Mouse (Mus musculus) embryonic facial prominence, embryonic 15.5 days (tissue): ENCODE measurements around the gene Tgfbr1. TPM values are rescaled to one million over a fixed set of nuclear protein-coding genes. Genes with fewer than 3 reads are reported as not detected.

Experiments
- ATAC-seq: fragments of 200-750 bp; cut with Nextera tagmentation; 2 replicates; pipeline ENCODE4 v1.8.0; 2017; ENCODE audit warnings: low read depth, moderate TSS enrichment; ENCODE audit not compliant: insufficient number of reproducible peaks, low FRiP score, low TSS enrichment
- H3K27ac ChIP-seq: fragments of 300-500 bp; sonication (generic); replicated peaks from 2 replicates; pipeline ENCODE4 v1.5.1; 2015; ENCODE audit warnings: mild to moderate bottlenecking, inconsistent platforms
- H3K27me3 ChIP-seq: fragments of 300-500 bp; sonication (generic); 2 replicates; pipeline ENCODE4 v1.6.1; 2015; ENCODE audit warnings: inconsistent platforms
- H3K36me3 ChIP-seq: fragments of 300-500 bp; sonication (generic); 2 replicates; pipeline ENCODE4 v1.6.1; 2015; ENCODE audit warnings: mild to moderate bottlenecking, inconsistent platforms
- H3K4me1 ChIP-seq: fragments of 300-500 bp; sonication (generic); 2 replicates; pipeline ENCODE4 v1.6.1; 2015; ENCODE audit warnings: inconsistent platforms
- H3K4me2 ChIP-seq: fragments of 300-500 bp; sonication (generic); replicated peaks from 2 replicates; pipeline ENCODE4 v1.6.1; 2015; ENCODE audit warnings: mild to moderate bottlenecking, inconsistent platforms
- H3K4me3 ChIP-seq: fragments of 300-500 bp; sonication (generic); replicated peaks from 2 replicates; pipeline ENCODE4 v1.5.1; 2015; ENCODE audit warnings: mild to moderate bottlenecking, inconsistent platforms
- H3K9ac ChIP-seq: fragments of 300-500 bp; sonication (generic); 2 replicates; pipeline ENCODE4 v1.6.1; 2015; ENCODE audit warnings: inconsistent platforms
- H3K9me3 ChIP-seq: fragments of 300-500 bp; sonication (generic); replicated peaks from 2 replicates; pipeline ENCODE4 v1.6.1; 2016; ENCODE audit warnings: inconsistent platforms
- WGBS: fragments of 180-500 bp; shearing (Covaris S2); methylation state at CpG from one replicate; pipeline ENCODE4 v1.1.7; 2015; 5-methylcytosine and 5-hydroxymethylcytosine counted together
- polyA plus RNA-seq: library from polyadenylated mRNA; unstranded; fragments of >200 nt; fragmentation: Nextera tagmentation; extraction: Ambion mirVana; gene quantifications from 2 replicates; pipeline ENCODE4 v1.2.1, GENCODE M21; 2015

Tgfbr1 gene
- polyA plus RNA-seq: 32.0 and 32.9 TPM in 2 replicates

GRCm38 (mm10) chr4:47352803-47353388, at the start of gene Tgfbr1:
Tgfbr1 (plus strand) TSS chr4:47353222.
- Histone ChIP-seq H3K4me1 (peaks cover 29% of the 10 kb centered on the region), H3K27me3 (no peaks in the 10 kb centered on the region), H3K9me3 (no peaks in the 10 kb centered on the region), H3K4me2 (peak within 1 kb of the TSS; percentile 96), H3K36me3 (no peaks in the 10 kb centered on the region), H3K4me3 (peak within 1 kb of the TSS; percentile 78), H3K9ac (peak within 1 kb of the TSS; percentile 77), H3K27ac (peak within 1 kb of the TSS; percentile 98)
- WGBS: under 1% methylated on average over 63 of the region's 65 CpGs
- ATAC-seq: peak; percentile 100

GRCm38 (mm10) chr4:47303340-47303998, 49.6 kb upstream of the Tgfbr1 start:
- no peak overlapping the region for H3K4me2 ChIP-seq
- peaks cover 5% of the 10 kb centered on the region; the same call in 1 of the 2 replicates for H3K36me3 ChIP-seq
- H3K27me3 ChIP-seq: no peaks in the 10 kb centered on the region
- no peak overlapping the region; the same call in 1 of the 2 replicates for H3K27ac ChIP-seq
- no peaks in the 10 kb centered on the region; the same call in 1 of the 2 replicates for H3K4me1 ChIP-seq
- H3K9ac ChIP-seq: no peak overlapping the region
- ATAC-seq: no peak
- no peak overlapping the region for H3K4me3 ChIP-seq
- 38% methylated on average over 5 of the region's 5 CpGs for WGBS
- peaks cover 6% of the 10 kb centered on the region; the same call in 1 of the 2 replicates for H3K9me3 ChIP-seq

- Histone ChIP-seq H3K9me3 (no peaks in the 10 kb centered on the region), H3K4me3 (no peak overlapping the region), H3K9ac (no peak overlapping the region), H3K27ac (no peak overlapping the region), H3K4me1 (peaks cover 6% of the 10 kb centered on the region), H3K36me3 (no peaks in the 10 kb centered on the region), H3K27me3 (no peaks in the 10 kb centered on the region), H3K4me2 (no peak overlapping the region)
- WGBS: 77% methylated on average over 12 of the region's 12 CpGs
- ATAC-seq: 0 out of 2 replicates have a peak, but pooled peaks have one; percentile 17
These were observed 43.0 kb upstream of the Tgfbr1 start for GRCm38 (mm10) chr4:47309886-47310625.

DNA sequence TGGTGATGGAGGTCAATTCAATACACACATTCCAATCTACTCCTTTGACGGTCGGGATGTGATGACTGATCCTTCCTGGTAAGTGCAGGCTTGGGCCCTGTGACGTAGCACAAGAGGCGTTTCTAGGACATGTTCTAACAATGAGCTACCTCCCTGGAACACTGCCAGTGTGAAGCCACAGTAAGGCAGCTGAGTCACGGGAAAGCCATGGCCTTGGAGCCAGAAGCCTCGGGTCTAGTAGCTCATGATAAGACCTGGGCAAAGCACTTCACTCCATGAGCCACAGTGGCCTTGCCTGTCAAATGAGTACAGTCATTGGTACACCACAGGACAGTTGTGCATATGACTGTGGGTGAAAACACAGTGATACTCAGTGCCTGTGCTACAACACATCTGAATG, 42.2 kb upstream of the Tgfbr1 start:
- Histone ChIP-seq H3K27ac (no peak overlapping the region), H3K4me3 (no peak overlapping the region), H3K4me1 (peaks cover 6% of the 10 kb centered on the region), H3K36me3 (no peaks in the 10 kb centered on the region), H3K9ac (no peak overlapping the region), H3K9me3 (no peaks in the 10 kb centered on the region), H3K27me3 (no peaks in the 10 kb centered on the region), H3K4me2 (no peak overlapping the region)
- 56% methylated on average over 6 of the region's 6 CpGs for WGBS
- ATAC-seq: no peak

GRCm38 (mm10) chr4:47311467-47311866, 41.6 kb upstream of the Tgfbr1 start:
- H3K4me1 ChIP-seq: peaks cover 6% of the 10 kb centered on the region
- no peak overlapping the region for H3K4me2 ChIP-seq
- 91% methylated on average over 6 of the region's 6 CpGs for WGBS
- H3K9me3 ChIP-seq: no peaks in the 10 kb centered on the region
- no peaks in the 10 kb centered on the region for H3K27me3 ChIP-seq
- H3K36me3 ChIP-seq: no peaks in the 10 kb centered on the region
- H3K9ac ChIP-seq: no peak overlapping the region
- no peak overlapping the region for H3K4me3 ChIP-seq
- H3K27ac ChIP-seq: no peak overlapping the region
- no peak for ATAC-seq

DNA sequence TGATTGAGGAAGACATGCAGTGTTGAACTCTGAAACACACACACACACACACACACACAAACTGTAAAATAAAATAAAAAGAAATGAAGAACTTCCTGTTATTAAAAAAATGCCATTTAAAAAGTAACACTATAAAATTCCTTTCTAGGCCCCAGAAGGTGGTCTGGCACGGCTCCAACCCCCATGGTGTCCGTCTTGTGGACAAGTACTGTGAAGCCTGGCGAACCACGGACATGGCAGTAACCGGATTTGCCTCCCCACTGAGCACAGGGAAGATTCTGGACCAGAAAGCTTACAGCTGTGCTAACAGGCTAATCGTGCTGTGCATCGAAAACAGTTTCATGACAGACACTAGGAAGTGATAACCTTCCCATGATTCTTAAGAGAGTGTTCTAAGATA, 41.1 kb upstream of the Tgfbr1 start:
- Histone ChIP-seq H3K4me3 (no peak overlapping the region), H3K27ac (peak overlapping the region; percentile 60; the same call in 1 of the 2 replicates), H3K27me3 (no peaks in the 10 kb centered on the region), H3K9ac (no peak overlapping the region), H3K4me1 (peaks cover 6% of the 10 kb centered on the region), H3K4me2 (no peak overlapping the region), H3K36me3 (no peaks in the 10 kb centered on the region), H3K9me3 (no peaks in the 10 kb centered on the region)
- ATAC-seq: no peak
- 59% methylated on average over 7 of the region's 7 CpGs for WGBS

- peaks cover 6% of the 10 kb centered on the region for H3K4me1 ChIP-seq
- H3K27me3 ChIP-seq: no peaks in the 10 kb centered on the region
- peak overlapping the region; percentile 17 for H3K4me3 ChIP-seq
- H3K9me3 ChIP-seq: no peaks in the 10 kb centered on the region
- H3K9ac ChIP-seq: no peak overlapping the region
- H3K27ac ChIP-seq: peak overlapping the region; percentile 84
- H3K4me2 ChIP-seq: peak overlapping the region; percentile 37
- 31% methylated on average over 14 of the region's 14 CpGs for WGBS
- peak; percentile 55; the same call in 1 of the 2 replicates for ATAC-seq
- no peaks in the 10 kb centered on the region for H3K36me3 ChIP-seq
These were observed 40.3 kb upstream of the Tgfbr1 start for GRCm38 (mm10) chr4:47312676-47313075.

DNA sequence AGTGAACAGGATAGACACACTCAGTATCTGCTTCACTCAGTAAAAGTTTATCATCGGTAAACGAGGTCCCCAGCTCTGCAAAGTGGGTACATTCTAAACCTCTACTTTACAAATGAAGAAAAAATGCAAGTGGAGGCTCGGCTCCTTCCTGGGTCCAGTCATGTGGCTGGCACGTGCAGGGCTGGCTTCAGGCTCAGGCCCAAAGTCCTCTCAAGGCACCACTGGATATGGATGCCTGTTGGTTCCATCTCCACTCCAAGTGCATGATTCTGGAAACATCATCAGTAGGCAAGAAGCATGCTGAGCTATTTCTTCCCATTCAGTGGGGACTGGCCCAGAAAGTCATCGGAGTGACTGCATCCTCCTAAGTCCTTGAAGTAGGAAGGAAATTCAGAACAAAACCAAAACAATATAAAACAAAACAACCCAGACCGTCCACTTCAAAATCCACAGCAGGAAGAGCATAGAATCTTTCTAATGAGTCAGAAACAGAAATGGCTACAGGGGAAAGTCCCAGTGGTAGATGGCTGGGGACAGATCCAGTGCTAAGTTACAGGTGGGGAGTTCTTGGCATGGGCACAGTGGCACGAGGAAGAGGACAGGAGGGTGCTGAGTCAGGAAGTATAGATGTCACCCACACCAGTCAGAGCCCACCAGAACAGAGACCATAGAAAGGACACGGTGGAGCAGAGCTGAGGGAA, 39.2 kb upstream of the Tgfbr1 start:
- WGBS: 86% methylated on average over 8 of the region's 8 CpGs
- Histone ChIP-seq H3K36me3 (no peaks in the 10 kb centered on the region), H3K27me3 (no peaks in the 10 kb centered on the region), H3K4me3 (no peak overlapping the region), H3K4me1 (peaks cover 6% of the 10 kb centered on the region), H3K4me2 (no peak overlapping the region), H3K9ac (no peak overlapping the region), H3K27ac (no peak overlapping the region), H3K9me3 (no peaks in the 10 kb centered on the region)
- no peak for ATAC-seq

DNA sequence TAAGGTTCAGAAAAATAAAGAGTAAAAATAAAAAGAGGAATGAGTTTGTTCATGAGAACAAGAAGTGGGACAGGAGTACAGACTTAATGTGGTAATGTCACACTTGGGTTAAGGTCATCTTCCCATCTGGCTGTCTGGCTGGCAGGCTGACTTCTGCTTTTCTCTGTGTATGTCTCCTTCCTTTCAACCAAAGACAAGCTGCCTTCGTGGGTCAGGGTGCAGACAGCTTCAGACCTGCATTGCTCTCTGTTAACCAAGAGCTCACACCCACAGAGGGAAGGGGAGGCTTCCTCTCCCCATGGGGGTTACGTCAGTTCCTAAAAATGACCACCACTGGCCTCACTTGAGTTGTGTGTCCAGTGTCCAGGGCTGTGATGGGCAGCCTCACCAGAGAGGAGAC, 37.6 kb upstream of the Tgfbr1 start:
- 73% methylated on average over 2 of the region's 2 CpGs for WGBS
- no peak overlapping the region for H3K4me3 ChIP-seq
- no peak for ATAC-seq
- H3K9ac ChIP-seq: no peak overlapping the region
- H3K27ac ChIP-seq: no peak overlapping the region
- H3K4me1 ChIP-seq: peaks cover 6% of the 10 kb centered on the region
- no peak overlapping the region for H3K4me2 ChIP-seq
- no peaks in the 10 kb centered on the region for H3K27me3 ChIP-seq
- no peaks in the 10 kb centered on the region for H3K9me3 ChIP-seq
- H3K36me3 ChIP-seq: no peaks in the 10 kb centered on the region

DNA sequence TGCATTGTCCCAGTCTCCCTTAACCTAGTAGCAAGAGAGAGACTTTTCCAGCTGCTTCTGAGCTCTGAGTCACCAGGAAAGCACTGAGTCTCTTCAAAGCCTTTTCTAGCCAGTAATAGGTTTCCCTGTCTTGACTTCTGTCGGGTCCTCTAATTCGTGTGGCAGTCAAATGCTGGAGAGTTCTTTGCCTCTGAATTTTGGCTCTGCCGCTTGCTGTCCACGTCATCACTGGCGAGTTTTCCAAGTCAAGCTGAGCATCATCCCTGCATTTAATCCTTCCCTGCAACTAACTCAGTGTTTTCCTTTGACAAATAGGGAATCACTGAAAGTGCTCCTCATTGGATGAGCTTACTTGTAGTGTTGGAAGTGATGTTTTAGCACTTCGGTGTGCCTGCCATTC, 36.6 kb upstream of the Tgfbr1 start:
- Histone ChIP-seq H3K4me3 (no peak overlapping the region), H3K9me3 (no peaks in the 10 kb centered on the region), H3K36me3 (no peaks in the 10 kb centered on the region), H3K27me3 (no peaks in the 10 kb centered on the region), H3K4me2 (no peak overlapping the region), H3K27ac (no peak overlapping the region), H3K4me1 (peaks cover 6% of the 10 kb centered on the region), H3K9ac (no peak overlapping the region)
- WGBS: 67% methylated on average over 6 of the region's 6 CpGs
- ATAC-seq: no peak
